Mouse (Mus musculus) limb, embryonic 11.5 days (tissue): ENCODE data around the gene Plek. TPM values are rescaled to one million over a fixed set of nuclear protein-coding genes. Genes with fewer than 3 reads are reported as not detected.

ENCODE experiments used
- ATAC-seq: fragments of 200-750 bp; cut with Nextera tagmentation; 2 replicates; pipeline ENCODE4 v1.8.0; 2017; ENCODE audit warnings: low read depth; ENCODE audit not compliant: insufficient number of reproducible peaks, low FRiP score, low TSS enrichment
- DNase-seq: peaks from one replicate; pipeline ENCODE4 v3.0.0-alpha.2; 2015; ENCODE audit warnings: low spot score
- H3K27ac ChIP-seq: fragments of 300-500 bp; sonication (generic); replicated peaks from 2 replicates; pipeline ENCODE4 v1.5.1; 2014; ENCODE audit warnings: low read depth, mild to moderate bottlenecking, low read length
- H3K27me3 ChIP-seq: fragments of 300-500 bp; sonication (generic); 2 replicates; pipeline ENCODE4 v1.6.1; 2014; ENCODE audit warnings: mild to moderate bottlenecking, low read length, mixed read lengths; ENCODE audit not compliant: control insufficient read depth, insufficient read depth
- H3K36me3 ChIP-seq: fragments of 300-500 bp; sonication (generic); 2 replicates; pipeline ENCODE4 v1.6.1; 2014; ENCODE audit warnings: mild to moderate bottlenecking, low read length, moderate library complexity, mixed read lengths; ENCODE audit not compliant: control insufficient read depth, insufficient read depth
- H3K4me1 ChIP-seq: fragments of 300-500 bp; sonication (generic); 2 replicates; pipeline ENCODE4 v1.6.1; 2014; ENCODE audit warnings: low read length, mixed read lengths; ENCODE audit not compliant: control insufficient read depth, insufficient read depth
- H3K4me2 ChIP-seq: fragments of 300-500 bp; sonication (generic); 2 replicates; pipeline ENCODE4 v1.6.1; 2014; ENCODE audit warnings: low read depth, mild to moderate bottlenecking, moderate library complexity; ENCODE audit not compliant: severe bottlenecking
- H3K4me3 ChIP-seq: fragments of 300-500 bp; sonication (generic); 2 replicates; pipeline ENCODE4 v1.5.1; 2014; ENCODE audit warnings: low read depth, low read length
- H3K9ac ChIP-seq: fragments of 300-500 bp; sonication (generic); 2 replicates; pipeline ENCODE4 v1.6.1; 2014; ENCODE audit warnings: mild to moderate bottlenecking, low read length
- H3K9me3 ChIP-seq: fragments of 300-500 bp; sonication (generic); 2 replicates; pipeline ENCODE4 v1.6.1; 2016; ENCODE audit warnings: low read length; ENCODE audit not compliant: control insufficient read depth
- WGBS: fragments of 180-500 bp; shearing (Covaris S2); extraction: QIAGEN DNeasy Blood & Tissue Kit; methylation state at CpG from one replicate; pipeline ENCODE4 v1.1.7; 2014; 5-methylcytosine and 5-hydroxymethylcytosine counted together
- polyA plus RNA-seq: library from polyadenylated mRNA; unstranded; fragments of >200 nt; fragmentation: Nextera tagmentation; extraction: Ambion mirVana; gene quantifications from 2 replicates; pipeline ENCODE4 v1.2.1, GENCODE M21; 2014

Plek gene
- polyA plus RNA-seq, 1 experiment from 2014 or later, result 3.4 TPM

- no peaks in the 10 kb centered on the region for H3K27me3 ChIP-seq
- ATAC-seq (no peak), DNase-seq (no peak)
- no peaks in the 10 kb centered on the region for H3K36me3 ChIP-seq
- no peaks in the 10 kb centered on the region for H3K9me3 ChIP-seq
- no peaks in the 10 kb centered on the region for H3K4me1 ChIP-seq
- H3K4me2 ChIP-seq, result no peak overlapping the region
- H3K9ac ChIP-seq, result no peak overlapping the region
- no peak overlapping the region for H3K27ac ChIP-seq
- no peak overlapping the region for H3K4me3 ChIP-seq
Measured at GRCm38 (mm10) chr11:16996818-16997217, 55.4 kb downstream of the Plek start.

GRCm38 (mm10) chr11:16992880-16993279 lies 59.3 kb downstream of the Plek start:
- Histone ChIP-seq H3K9me3 (no peaks in the 10 kb centered on the region), H3K27me3 (no peaks in the 10 kb centered on the region), H3K4me2 (no peak overlapping the region), H3K4me3 (no peak overlapping the region), H3K9ac (no peak overlapping the region), H3K4me1 (no peaks in the 10 kb centered on the region), H3K36me3 (no peaks in the 10 kb centered on the region), H3K27ac (no peak overlapping the region)
- DNase-seq (no peak), ATAC-seq (no peak)
- whole genome bisulfite sequencing, result 84% methylated on average over 6 of the region's 6 CpGs

GRCm38 (mm10) chr11:16989885-16990284 lies 62.3 kb downstream of the Plek start:
- H3K4me3 ChIP-seq, result no peak overlapping the region
- H3K4me2 ChIP-seq, result no peak overlapping the region
- no peak overlapping the region for H3K27ac ChIP-seq
- no peaks in the 10 kb centered on the region for H3K4me1 ChIP-seq
- no peak overlapping the region for H3K9ac ChIP-seq
- ATAC-seq (no peak), DNase-seq (no peak)
- WGBS, result 86% methylated on average over 5 of the region's 5 CpGs
- H3K36me3 ChIP-seq, result no peaks in the 10 kb centered on the region
- no peaks in the 10 kb centered on the region for H3K9me3 ChIP-seq
- no peaks in the 10 kb centered on the region for H3K27me3 ChIP-seq

- no peak overlapping the region for H3K27ac ChIP-seq
- H3K9ac ChIP-seq, result no peak overlapping the region
- no peak for DNase-seq
- H3K4me3 ChIP-seq, result no peak overlapping the region
- no peaks in the 10 kb centered on the region for H3K9me3 ChIP-seq
- no peaks in the 10 kb centered on the region for H3K36me3 ChIP-seq
- no peak for ATAC-seq
- 67% methylated on average over 6 of the region's 6 CpGs for WGBS
- H3K27me3 ChIP-seq, result no peaks in the 10 kb centered on the region
- H3K4me2 ChIP-seq, result no peak overlapping the region
- H3K4me1 ChIP-seq, result no peaks in the 10 kb centered on the region
Measured at GRCm38 (mm10) chr11:16987745-16988328, 64.3 kb downstream of the Plek start.

- Histone ChIP-seq H3K9me3 (no peaks in the 10 kb centered on the region), H3K36me3 (no peaks in the 10 kb centered on the region), H3K4me1 (no peaks in the 10 kb centered on the region), H3K27ac (no peak overlapping the region), H3K4me2 (no peak overlapping the region), H3K27me3 (no peaks in the 10 kb centered on the region), H3K9ac (no peak overlapping the region), H3K4me3 (no peak overlapping the region)
- DNase-seq (no peak), ATAC-seq (no peak)
- 83% methylated on average over 7 of the region's 7 CpGs for WGBS
Measured at GRCm38 (mm10) chr11:16986550-16987187, 65.5 kb downstream of the Plek start.

- ATAC-seq, result no peak
- WGBS, result 91% methylated on average over 5 of the region's 5 CpGs
- Histone ChIP-seq H3K9me3 (no peaks in the 10 kb centered on the region), H3K4me2 (no peak overlapping the region), H3K9ac (no peak overlapping the region), H3K27ac (no peak overlapping the region), H3K4me3 (no peak overlapping the region), H3K36me3 (no peaks in the 10 kb centered on the region), H3K4me1 (no peaks in the 10 kb centered on the region), H3K27me3 (no peaks in the 10 kb centered on the region)
- no peak for DNase-seq
Measured at GRCm38 (mm10) chr11:16978161-16978707, 73.9 kb downstream of the Plek start.

- Histone ChIP-seq H3K4me3 (no peak overlapping the region), H3K4me2 (no peak overlapping the region), H3K27ac (no peak overlapping the region), H3K9ac (no peak overlapping the region), H3K27me3 (no peaks in the 10 kb centered on the region), H3K9me3 (no peaks in the 10 kb centered on the region), H3K36me3 (no peaks in the 10 kb centered on the region), H3K4me1 (no peaks in the 10 kb centered on the region)
- DNase-seq, result no peak
- 69% methylated on average over 2 of the region's 2 CpGs for WGBS
- no peak for ATAC-seq
Measured at GRCm38 (mm10) chr11:16977611-16978010, 74.6 kb downstream of the Plek start.

- H3K9me3 ChIP-seq, result no peaks in the 10 kb centered on the region
- no peak for ATAC-seq
- no peaks in the 10 kb centered on the region for H3K4me1 ChIP-seq
- no peaks in the 10 kb centered on the region for H3K27me3 ChIP-seq
- no peak overlapping the region for H3K27ac ChIP-seq
- DNase-seq, result no peak
- no peaks in the 10 kb centered on the region for H3K36me3 ChIP-seq
- H3K9ac ChIP-seq, result no peak overlapping the region
- no peak overlapping the region for H3K4me3 ChIP-seq
- no peak overlapping the region for H3K4me2 ChIP-seq
- 86% methylated on average over 4 of the region's 4 CpGs for WGBS
Measured at GRCm38 (mm10) chr11:16976937-16977336, 75.2 kb downstream of the Plek start.
